8 mouse cellular contexts compared by ENCODE assay signal in the genomic region with DNA sequence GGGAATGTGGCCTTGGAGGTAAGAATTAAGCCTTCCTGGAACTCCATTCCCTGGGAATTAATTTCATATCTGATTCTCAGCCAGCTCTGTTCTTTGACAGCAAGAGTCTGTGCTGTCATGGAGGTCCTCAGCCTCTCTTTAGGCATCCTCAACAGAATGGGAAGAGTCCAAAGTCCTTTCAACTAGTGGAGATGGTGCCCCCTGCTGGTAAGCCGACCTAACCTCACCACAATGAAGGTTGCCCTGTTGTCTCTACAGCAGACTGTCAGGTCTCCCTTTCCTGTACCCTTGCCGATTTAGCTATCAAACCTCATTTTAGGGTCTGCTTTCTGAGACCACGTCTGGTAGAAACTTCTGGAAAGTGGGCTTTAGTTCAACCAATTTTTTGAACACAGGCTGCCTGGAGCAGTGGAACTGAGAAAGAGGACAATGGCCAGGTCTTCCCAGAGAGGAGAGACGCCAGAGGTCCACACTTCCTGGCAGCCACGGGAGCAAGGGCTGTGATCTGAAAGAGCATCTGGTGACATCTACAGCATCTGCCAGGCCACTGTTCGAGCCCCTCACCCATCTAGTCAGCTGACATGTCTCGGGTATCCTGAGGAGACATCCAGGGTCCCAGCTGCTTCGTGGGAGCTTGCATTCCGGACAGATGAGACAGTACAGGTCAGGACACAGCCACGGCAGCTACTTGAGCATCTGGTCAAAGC. TPM values are rescaled to one million over a fixed set of nuclear protein-coding genes. Genes with fewer than 3 reads are reported as not detected.
A peak's percentile ranks its signal among the peaks of the same experiment; 100 is the strongest.
DNase-seq lines count a peak whose midpoint lies in the region; ATAC-seq and TF ChIP-seq lines count a peak whose summit lies in the region.

No protein-coding gene starts in this region.

- H3K27me3 ChIP-seq in heart, adult 2 months (ENCODE audit: control insufficient read depth, insufficient read depth, low read length) = no peaks in the 10 kb centered on the region
- H3K27me3 ChIP-seq in limb, embryonic 13.5 days = no peaks in the 10 kb centered on the region
- no peaks in the 10 kb centered on the region for H3K27me3 ChIP-seq in splenic B cell, adult 2 months (ENCODE audit: control insufficient read depth, insufficient read depth, low read length, poor library complexity, severe bottlenecking)

- 29% methylated on average over 10 of the region's 10 CpGs for WGBS in heart, adult 2 months
- 45% methylated on average over 10 of the region's 10 CpGs for WGBS in limb, embryonic 13.5 days

- peak; percentile 89 for TF ChIP-seq EP300 in heart, adult 2 months (IDR thresholded peaks at IDR 0.05; ENCODE audit: insufficient read depth, low read depth, low read length)

- H3K79me2 ChIP-seq in heart, adult 2 months (replicated peaks; ENCODE audit: control insufficient read depth, insufficient read depth, low read length) = no peaks in the 10 kb centered on the region

- H3K9me3 ChIP-seq in limb, embryonic 13.5 days = peaks cover 4% of the 10 kb centered on the region; the same call in 1 of the 2 replicates

- H3K4me1 ChIP-seq in heart, adult 2 months (ENCODE audit: control insufficient read depth, insufficient read depth, low read length) = peaks cover 1% of the 10 kb centered on the region; the same call in 1 of the 2 replicates
- no peaks in the 10 kb centered on the region for H3K4me1 ChIP-seq in limb, embryonic 13.5 days

- no peak; the same call in 1 of the 2 replicates for TF ChIP-seq CTCF in heart, adult 2 months (IDR thresholded peaks at IDR 0.05)

- intact Hi-C loops in heart, adult 2 months (cut with DNase I) = loop anchor here (1.0 to 5.0 kb wide), 5 partner anchors 23 to 136 kb away; a partner anchor contains a TSS

- peak; percentile 84 for DNase-seq in 3T3-L1 (ENCODE audit: low read depth, low spot score)
- peak; percentile 89 to 97 for DNase-seq in adrenal gland, adult (ENCODE audit: inconsistent age in 2 of 2, low spot score in 1 of 2)
- DNase-seq in embryo, embryonic 10 days (ENCODE audit: low spot score) = peak; percentile 92
- peak; percentile 77 to 88 for DNase-seq in heart, adult 2 months
- peak; percentile 87 for DNase-seq in kidney, adult 9 months
- DNase-seq in splenic B cell, adult 2 months (ENCODE audit: low read depth, low spot score) = peak; percentile 82

- H3K4me3 ChIP-seq in heart, adult 2 months = no peak overlapping the region
- H3K4me3 ChIP-seq in limb, embryonic 13.5 days = no peak overlapping the region

- no peak overlapping the region for H3K9ac ChIP-seq in heart, adult 2 months (ENCODE audit: low read depth, low read length)
- no peak overlapping the region for H3K9ac ChIP-seq in limb, embryonic 13.5 days

- TF ChIP-seq POLR2A in heart, adult 2 months (IDR thresholded peaks at IDR 0.05; ENCODE audit: insufficient read depth, low read depth, low read length) = no peak

- no peaks in the 10 kb centered on the region for H3K36me3 ChIP-seq in heart, adult 2 months (ENCODE audit: control insufficient read depth, insufficient read depth, low read length)
- H3K36me3 ChIP-seq in limb, embryonic 13.5 days = no peaks in the 10 kb centered on the region
- no peaks in the 10 kb centered on the region for H3K36me3 ChIP-seq in splenic B cell, adult 2 months (ENCODE audit: control insufficient read depth, insufficient read depth, low read length, poor library complexity, severe bottlenecking)

- H3K4me2 ChIP-seq in limb, embryonic 13.5 days (replicated peaks) = no peak overlapping the region

- peak; percentile 73 for ATAC-seq in limb, embryonic 13.5 days (ENCODE audit: low FRiP score, low read depth)
- ATAC-seq in monocyte, adult 5-6 weeks (replicated peaks; ENCODE audit: insufficient number of reproducible peaks, low FRiP score, low TSS enrichment, poor library complexity, severe bottlenecking) = peak; percentile 53; the same call in 1 of the 2 replicates

- peak overlapping the region; percentile 26 for H3K27ac ChIP-seq in heart, adult 2 months
- H3K27ac ChIP-seq in limb, embryonic 13.5 days = no peak overlapping the region

RNA-seq across cellular contexts. Expression of a gene that starts 11.0 kb away (rescaled TPM):
- 1 to 10 TPM; 5.0 to 5.1 TPM for total RNA-seq in heart, adult 2 months (2021)
- 5.0 and 5.3 TPM in 2 replicates for polyA plus RNA-seq in heart, adult 2 months (2012; rRNA removed)
- polyA plus RNA-seq in limb, embryonic 13.5 days (2015; fragmentation: Nextera tagmentation; extraction: Ambion mirVana) = 9.6 and 10.0 TPM in 2 replicates
- 4.4 to 6.2 TPM (median 5.6 TPM) in 3 replicates for total RNA-seq in monocyte, adult 5-6 weeks (2017)

RNA-seq across cellular contexts. Expression of a gene that starts 24.3 kb away (rescaled TPM):
- total RNA-seq in heart, adult 2 months (2021) = 10 to 100 TPM in 1 of 2 experiments, 1 to 10 TPM in 1; 3.8 to 13.8 TPM
- polyA plus RNA-seq in heart, adult 2 months (2012; rRNA removed) = 5.3 and 6.3 TPM in 2 replicates
- 3.3 TPM in 2 replicates for polyA plus RNA-seq in limb, embryonic 13.5 days (2015; fragmentation: Nextera tagmentation; extraction: Ambion mirVana)
- 2.8 to 12.0 TPM (median 3.1 TPM) in 3 replicates for total RNA-seq in monocyte, adult 5-6 weeks (2017)

RNA-seq across cellular contexts. Expression of a gene that starts 56.9 kb away (rescaled TPM):
- 10 to 100 TPM; 17.9 to 19.4 TPM for total RNA-seq in heart, adult 2 months (2021)
- polyA plus RNA-seq in heart, adult 2 months (2012; rRNA removed) = 8.1 and 13.1 TPM in 2 replicates
- 5.5 and 6.3 TPM in 2 replicates for polyA plus RNA-seq in limb, embryonic 13.5 days (2015; fragmentation: Nextera tagmentation; extraction: Ambion mirVana)
- 13.9 to 28.9 TPM (median 15.4 TPM) in 3 replicates for total RNA-seq in monocyte, adult 5-6 weeks (2017)
